Mouse (Mus musculus) hindbrain, embryonic 15.5 days (tissue): ENCODE measurements around the gene Ddx5. TPM values are rescaled to one million over a fixed set of nuclear protein-coding genes. Genes with fewer than 3 reads are reported as not detected.
"Not testable (repeated sequence)": the region's sequence is repeated elsewhere in the genome, so short reads cannot be mapped to it uniquely, and the experiment has no call there.

Experiments
- ATAC-seq: fragments of 200-750 bp; cut with Nextera tagmentation; 2 replicates; pipeline ENCODE4 v1.8.0; 2017; ENCODE audit warnings: low read depth, moderate number of reproducible peaks, moderate TSS enrichment; ENCODE audit not compliant: low FRiP score
- H3K27ac ChIP-seq: fragments of 300-500 bp; sonication (generic); replicated peaks from 2 replicates; pipeline ENCODE4 v1.5.1; 2015; ENCODE audit warnings: mild to moderate bottlenecking, inconsistent platforms
- H3K27me3 ChIP-seq: fragments of 300-500 bp; sonication (generic); 2 replicates; pipeline ENCODE4 v1.6.1; 2015; ENCODE audit warnings: control low read depth, inconsistent platforms
- H3K36me3 ChIP-seq: fragments of 300-500 bp; sonication (generic); 2 replicates; pipeline ENCODE4 v1.6.1; 2015; ENCODE audit warnings: control low read depth, inconsistent platforms
- H3K4me1 ChIP-seq: fragments of 300-500 bp; sonication (generic); replicated peaks from 2 replicates; pipeline ENCODE4 v1.6.1; 2015; ENCODE audit warnings: control low read depth, inconsistent platforms
- H3K4me2 ChIP-seq: fragments of 300-500 bp; sonication (generic); 2 replicates; pipeline ENCODE4 v1.6.1; 2015; ENCODE audit warnings: moderate library complexity, mild to moderate bottlenecking, inconsistent platforms
- H3K4me3 ChIP-seq: fragments of 300-500 bp; sonication (generic); 2 replicates; pipeline ENCODE4 v1.5.1; 2015; ENCODE audit warnings: mild to moderate bottlenecking, inconsistent platforms
- H3K9ac ChIP-seq: fragments of 300-500 bp; sonication (generic); 2 replicates; pipeline ENCODE4 v1.6.1; 2015; ENCODE audit warnings: inconsistent platforms
- H3K9me3 ChIP-seq: fragments of 300-500 bp; sonication (generic); 2 replicates; pipeline ENCODE4 v1.6.1; 2016; ENCODE audit warnings: control low read depth, inconsistent platforms
- WGBS: fragments of 180-500 bp; shearing (Covaris S2); methylation state at CpG from one replicate; pipeline ENCODE4 v1.1.7; 2015; 5-methylcytosine and 5-hydroxymethylcytosine counted together
- polyA plus RNA-seq: library from polyadenylated mRNA; unstranded; fragments of >200 nt; fragmentation: Nextera tagmentation; extraction: Ambion mirVana; gene quantifications from 2 replicates; pipeline ENCODE4 v1.2.1, GENCODE M21; 2015

The Ddx5 gene
- polyA plus RNA-seq, 1 experiment from 2014 or later: 340 TPM

- ATAC-seq: no peak
- H3K4me1 ChIP-seq: no peaks in the 10 kb centered on the region
- H3K27ac ChIP-seq: no peak overlapping the region
- H3K9ac ChIP-seq: no peak overlapping the region
- H3K4me2 ChIP-seq: no peak overlapping the region
- no peak overlapping the region for H3K4me3 ChIP-seq
- WGBS: 94% methylated on average over 6 of the region's 6 CpGs
- H3K36me3 ChIP-seq: no peaks in the 10 kb centered on the region
- no peaks in the 10 kb centered on the region for H3K27me3 ChIP-seq
- H3K9me3 ChIP-seq: no peaks in the 10 kb centered on the region
These were observed 35.7 kb downstream of the Ddx5 start for GRCm38 (mm10) chr11:106753314-106753713.

GRCm38 (mm10) chr11:106752103-106752502 lies 36.9 kb downstream of the Ddx5 start:
- H3K9me3 ChIP-seq: no peaks in the 10 kb centered on the region
- H3K27ac ChIP-seq: no peak overlapping the region
- 92% methylated on average over 7 of the region's 7 CpGs for WGBS
- no peaks in the 10 kb centered on the region for H3K4me1 ChIP-seq
- H3K4me3 ChIP-seq: no peak overlapping the region
- no peak overlapping the region for H3K9ac ChIP-seq
- no peak overlapping the region for H3K4me2 ChIP-seq
- no peaks in the 10 kb centered on the region for H3K27me3 ChIP-seq
- no peaks in the 10 kb centered on the region for H3K36me3 ChIP-seq
- ATAC-seq: no peak

- Histone ChIP-seq H3K27me3 (no peaks in the 10 kb centered on the region), H3K36me3 (no peaks in the 10 kb centered on the region), H3K4me3 (no peak within 1 kb of the TSS), H3K9me3 (no peaks in the 10 kb centered on the region), H3K27ac (no peak within 1 kb of the TSS), H3K4me2 (no peak within 1 kb of the TSS), H3K4me1 (no peaks in the 10 kb centered on the region), H3K9ac (no peak within 1 kb of the TSS)
- 92% methylated on average over 17 of the region's 17 CpGs for WGBS
- ATAC-seq: no peak
These were observed 37.7 kb downstream of the Ddx5 start, which contains the start of gene Milr1 for GRCm38 (mm10) chr11:106751039-106752018. Milr1 (plus strand) TSS chr11:106751226.

GRCm38 (mm10) chr11:106750121-106750751 lies 38.7 kb downstream of the Ddx5 start, which contains the start of gene Pecam1:
Pecam1 (minus strand) TSS chr11:106750628.
- no peak within 1 kb of the TSS for H3K4me2 ChIP-seq
- H3K9ac ChIP-seq: no peak within 1 kb of the TSS
- H3K27me3 ChIP-seq: no peaks in the 10 kb centered on the region
- H3K9me3 ChIP-seq: no peaks in the 10 kb centered on the region
- H3K4me1 ChIP-seq: no peaks in the 10 kb centered on the region
- ATAC-seq: no peak
- H3K4me3 ChIP-seq: no peak within 1 kb of the TSS
- no peak within 1 kb of the TSS for H3K27ac ChIP-seq
- 84% methylated on average over 13 of the region's 13 CpGs for WGBS
- H3K36me3 ChIP-seq: no peaks in the 10 kb centered on the region

GRCm38 (mm10) chr11:106749557-106750120 lies 39.3 kb downstream of the Ddx5 start:
- not testable (repeated sequence) for H3K4me1 ChIP-seq, H3K27ac ChIP-seq, H3K4me3 ChIP-seq, ATAC-seq, H3K4me2 ChIP-seq, H3K9ac ChIP-seq, H3K27me3 ChIP-seq, H3K9me3 ChIP-seq, H3K36me3 ChIP-seq
- 97% methylated on average over 7 of the region's 7 CpGs for WGBS

GRCm38 (mm10) chr11:106744949-106745348 lies 44.0 kb downstream of the Ddx5 start:
- Histone ChIP-seq H3K9me3 (no peaks in the 10 kb centered on the region), H3K36me3 (no peaks in the 10 kb centered on the region), H3K27ac (no peak overlapping the region), H3K4me3 (no peak overlapping the region), H3K4me1 (0 out of 2 replicates have a peak, but pooled peaks cover 2% of the 10 kb centered on the region), H3K27me3 (no peaks in the 10 kb centered on the region), H3K9ac (no peak overlapping the region), H3K4me2 (no peak overlapping the region)
- no peak for ATAC-seq
- WGBS: 94% methylated on average over 5 of the region's 5 CpGs

- peaks cover 7% of the 10 kb centered on the region for H3K4me1 ChIP-seq
- H3K9me3 ChIP-seq: no peaks in the 10 kb centered on the region
- 50% methylated on average over 6 of the region's 6 CpGs for WGBS
- no peak overlapping the region for H3K27ac ChIP-seq
- no peak overlapping the region for H3K4me2 ChIP-seq
- no peak overlapping the region for H3K9ac ChIP-seq
- no peaks in the 10 kb centered on the region for H3K36me3 ChIP-seq
- H3K4me3 ChIP-seq: no peak overlapping the region
- ATAC-seq: no peak
- no peaks in the 10 kb centered on the region for H3K27me3 ChIP-seq
These were observed 46.6 kb downstream of the Ddx5 start for GRCm38 (mm10) chr11:106742388-106742841.

- no peak overlapping the region for H3K27ac ChIP-seq
- no peak overlapping the region for H3K4me3 ChIP-seq
- peaks cover 13% of the 10 kb centered on the region for H3K4me1 ChIP-seq
- ATAC-seq: no peak
- no peaks in the 10 kb centered on the region for H3K9me3 ChIP-seq
- H3K4me2 ChIP-seq: no peak overlapping the region
- H3K27me3 ChIP-seq: no peaks in the 10 kb centered on the region
- no peaks in the 10 kb centered on the region for H3K36me3 ChIP-seq
- 91% methylated on average over 3 of the region's 3 CpGs for WGBS
- H3K9ac ChIP-seq: no peak overlapping the region
These were observed 47.2 kb downstream of the Ddx5 start for GRCm38 (mm10) chr11:106741826-106742225.

GRCm38 (mm10) chr11:106741232-106741631 lies 47.8 kb downstream of the Ddx5 start:
- no peak overlapping the region for H3K4me2 ChIP-seq
- H3K27ac ChIP-seq: no peak overlapping the region
- 23% methylated on average over 6 of the region's 6 CpGs for WGBS
- H3K9ac ChIP-seq: no peak overlapping the region
- ATAC-seq: no peak
- no peaks in the 10 kb centered on the region for H3K9me3 ChIP-seq
- peaks cover 18% of the 10 kb centered on the region for H3K4me1 ChIP-seq
- no peak overlapping the region for H3K4me3 ChIP-seq
- H3K27me3 ChIP-seq: no peaks in the 10 kb centered on the region
- no peaks in the 10 kb centered on the region for H3K36me3 ChIP-seq

GRCm38 (mm10) chr11:106740724-106741123 lies 48.3 kb downstream of the Ddx5 start:
- not testable (repeated sequence) for H3K9me3 ChIP-seq

GRCm38 (mm10) chr11:106739116-106739515 lies 49.9 kb downstream of the Ddx5 start:
- Histone ChIP-seq H3K9ac (no peak overlapping the region), H3K4me3 (no peak overlapping the region), H3K4me2 (no peak overlapping the region), H3K4me1 (peaks cover 18% of the 10 kb centered on the region), H3K36me3 (no peaks in the 10 kb centered on the region), H3K9me3 (no peaks in the 10 kb centered on the region), H3K27ac (no peak overlapping the region), H3K27me3 (no peaks in the 10 kb centered on the region)
- ATAC-seq: no peak
- 94% methylated on average over 2 of the region's 2 CpGs for WGBS

More at GRCm38 (mm10) chr11:106740724-106741123, 48.3 kb downstream of the Ddx5 start:
- not testable (repeated sequence) for H3K9ac ChIP-seq, H3K4me3 ChIP-seq, H3K4me2 ChIP-seq, H3K27ac ChIP-seq, H3K36me3 ChIP-seq, H3K27me3 ChIP-seq, ATAC-seq
- WGBS: 88% methylated on average over 6 of the region's 8 CpGs
- H3K4me1 ChIP-seq: peaks cover 18% of the 10 kb centered on the region

- H3K4me2 ChIP-seq: peak overlapping the region; percentile 16; the same call in 1 of the 2 replicates
- no peaks in the 10 kb centered on the region for H3K27me3 ChIP-seq
- H3K4me1 ChIP-seq: peaks cover 18% of the 10 kb centered on the region
- no peaks in the 10 kb centered on the region for H3K9me3 ChIP-seq
- no peak overlapping the region; the same call in 1 of the 2 replicates for H3K9ac ChIP-seq
- H3K27ac ChIP-seq: peak overlapping the region; percentile 83
- H3K36me3 ChIP-seq: no peaks in the 10 kb centered on the region
- H3K4me3 ChIP-seq: no peak overlapping the region
- WGBS: 8% methylated on average over 12 of the region's 12 CpGs
- ATAC-seq: peak; percentile 79
These were observed 51.8 kb downstream of the Ddx5 start for GRCm38 (mm10) chr11:106737178-106737621.
